Mouse (Mus musculus) kidney, adult 2 months (tissue): ENCODE data around the gene Rgs12.

ENCODE experiments used
- CTCF ChIP-seq: fragments of 200-500 bp; conservative IDR thresholded peaks from 2 replicates; pipeline ENCODE4 v1.5.1; 2011; ENCODE audit warnings: low read depth, mild to moderate bottlenecking, control low read depth, low read length, moderate library complexity, mixed read lengths; ENCODE audit not compliant: insufficient read depth, insufficient read length
- POLR2A ChIP-seq: fragments of 200-500 bp; IDR thresholded peaks from one replicate; pipeline ENCODE4 v1.6.1; 2011; ENCODE audit warnings: low read depth, low read length, control low read depth

- TF ChIP-seq CTCF (no peak), POLR2A (no peak)
Measured at GRCm38 (mm10) chr5:34941710-34942470, 7.4 kb upstream of the Rgs12 start.
